Mouse (Mus musculus): ENCODE data around the gene Gm5615. TPM values are rescaled to one million over a fixed set of nuclear protein-coding genes. Genes with fewer than 3 reads are reported as not detected.

Gm5615 gene
- not detected in 2 replicates for polyA plus RNA-seq (2016; fragmentation: Nextera tagmentation; extraction: Ambion mirVana)

DNA sequence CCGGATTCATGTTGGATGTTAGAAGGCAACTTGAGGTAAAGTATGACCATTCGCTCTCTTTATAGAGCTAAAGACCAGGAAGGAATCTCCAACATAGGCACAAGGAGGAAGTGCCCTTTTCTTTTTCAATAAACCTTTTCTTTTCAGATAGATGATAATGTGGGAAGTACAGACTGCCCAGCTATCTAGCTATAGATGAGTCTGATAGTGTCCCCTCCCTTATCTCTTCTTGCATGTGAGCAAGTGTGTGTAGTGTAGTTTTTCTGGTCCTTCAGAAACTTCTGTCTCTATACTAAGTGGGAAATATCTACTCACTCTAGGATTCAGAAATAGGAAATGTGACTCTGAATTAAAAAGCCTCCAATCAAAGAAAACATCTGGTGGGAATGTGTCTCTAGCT lies at the start of gene Gm5615:
Gene Gm5615 (minus strand): TSS at position 101 of the 400 bp plus-strand sequence.
- no peaks in the 10 kb centered on the region for H3K36me3 ChIP-seq (replicated peaks)
- WGBS, result 91% methylated on average over 2 of the region's 2 CpGs
- no peak within 1 kb of the TSS for H3K4me3 ChIP-seq
- H3K4me1 ChIP-seq, result no peaks in the 10 kb centered on the region
- H3K27ac ChIP-seq, result no peak within 1 kb of the TSS
- H3K9me3 ChIP-seq, result peaks cover 17% of the 10 kb centered on the region
- no peak for DNase-seq (ENCODE audit: extremely low spot score, low spot score)
- H3K27me3 ChIP-seq (ENCODE audit: poor library complexity, severe bottlenecking), result no peaks in the 10 kb centered on the region

DNA sequence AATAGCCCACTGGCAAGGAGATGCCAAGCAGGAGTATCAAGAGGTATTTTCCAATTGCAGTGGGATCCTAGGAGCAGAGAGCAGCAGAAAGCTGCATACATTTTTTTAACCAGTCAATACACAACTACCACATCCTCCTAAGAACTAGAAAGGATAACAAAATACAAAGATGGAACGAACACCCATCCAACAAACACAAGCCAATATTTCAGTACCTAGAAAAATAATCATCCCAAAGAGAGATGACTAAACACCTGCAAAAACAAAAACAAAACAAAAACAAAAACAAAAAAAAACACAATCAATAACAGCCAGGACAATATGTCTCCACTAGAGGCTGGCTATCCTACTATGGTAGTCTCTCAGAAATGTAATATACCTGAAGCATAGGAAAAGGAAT lies 40.8 kb upstream of the Gm5615 start, which contains the start of gene Gm17689:
Gene Gm17689 (minus strand): TSS at position 101 of the 400 bp plus-strand sequence.
- WGBS, result 81% methylated on average over 1 of the region's 1 CpGs
- H3K4me1 ChIP-seq, result no peaks in the 10 kb centered on the region

DNA sequence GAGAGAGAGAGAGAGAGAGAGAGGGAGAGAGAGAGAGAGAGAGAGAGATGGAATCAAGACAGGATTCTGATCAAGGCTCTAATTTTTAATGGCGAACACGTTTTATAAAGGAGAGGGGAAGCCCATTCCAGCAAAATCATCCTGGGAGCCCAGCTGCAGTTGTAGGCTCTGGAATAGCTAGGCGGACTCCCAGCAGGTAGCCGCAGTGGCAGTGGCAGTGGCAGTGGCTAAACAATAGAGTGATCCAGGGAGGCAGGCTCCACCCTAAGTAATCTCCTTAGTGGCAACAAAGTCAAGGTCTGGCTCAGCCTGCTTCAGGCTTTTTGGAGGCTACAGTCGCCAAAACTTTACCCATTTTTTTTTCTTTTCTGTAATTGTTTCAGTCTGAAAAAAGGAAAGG lies 37.6 kb downstream of the Gm5615 start:
- Histone ChIP-seq H3K36me3 (replicated peaks) (no peaks in the 10 kb centered on the region), H3K9me3 (peaks cover 68% of the 10 kb centered on the region), H3K4me3 (no peak overlapping the region), H3K4me1 (no peaks in the 10 kb centered on the region), H3K27ac (no peak overlapping the region), H3K27me3 (ENCODE audit: poor library complexity, severe bottlenecking) (no peaks in the 10 kb centered on the region)
- 75% methylated on average over 5 of the region's 5 CpGs for WGBS
- DNase-seq (ENCODE audit: extremely low spot score, low spot score), result no peak

More for the DNA sequence above, 40.8 kb upstream of the Gm5615 start, which contains the start of gene Gm17689:
- Histone ChIP-seq H3K9me3 (peaks cover 27% of the 10 kb centered on the region), H3K27me3 (ENCODE audit: poor library complexity, severe bottlenecking) (no peaks in the 10 kb centered on the region), H3K4me3 (no peak within 1 kb of the TSS), H3K36me3 (replicated peaks) (no peaks in the 10 kb centered on the region), H3K27ac (no peak within 1 kb of the TSS)
- no peak for DNase-seq (ENCODE audit: extremely low spot score, low spot score)

DNA sequence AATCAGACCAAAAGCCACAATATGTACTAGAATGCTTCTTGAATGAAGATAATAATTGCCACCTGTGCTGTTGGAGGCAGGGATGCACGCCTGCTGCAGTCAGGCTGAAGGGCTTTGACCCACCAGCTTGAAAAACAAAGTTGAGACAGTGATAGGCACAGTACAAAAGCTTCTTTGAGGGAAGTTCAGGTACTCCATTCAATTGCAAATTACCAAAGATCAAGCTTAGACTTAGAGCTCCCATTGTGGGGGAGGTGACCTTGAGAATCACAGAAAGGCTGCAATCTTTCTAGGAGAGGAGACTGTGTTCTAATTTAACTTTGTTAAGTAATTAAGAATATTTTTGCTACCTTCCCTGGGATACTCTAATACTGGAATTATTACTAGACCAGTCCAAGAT lies 45.9 kb downstream of the Gm5615 start:
- Histone ChIP-seq H3K4me3 (no peak overlapping the region), H3K27me3 (ENCODE audit: poor library complexity, severe bottlenecking) (no peaks in the 10 kb centered on the region), H3K4me1 (no peaks in the 10 kb centered on the region), H3K27ac (no peak overlapping the region), H3K9me3 (peaks cover 36% of the 10 kb centered on the region; the same call in 1 of the 2 replicates), H3K36me3 (replicated peaks) (no peaks in the 10 kb centered on the region)
- DNase-seq (ENCODE audit: extremely low spot score, low spot score), result no peak
- 61% methylated on average over 1 of the region's 1 CpGs for WGBS

DNA sequence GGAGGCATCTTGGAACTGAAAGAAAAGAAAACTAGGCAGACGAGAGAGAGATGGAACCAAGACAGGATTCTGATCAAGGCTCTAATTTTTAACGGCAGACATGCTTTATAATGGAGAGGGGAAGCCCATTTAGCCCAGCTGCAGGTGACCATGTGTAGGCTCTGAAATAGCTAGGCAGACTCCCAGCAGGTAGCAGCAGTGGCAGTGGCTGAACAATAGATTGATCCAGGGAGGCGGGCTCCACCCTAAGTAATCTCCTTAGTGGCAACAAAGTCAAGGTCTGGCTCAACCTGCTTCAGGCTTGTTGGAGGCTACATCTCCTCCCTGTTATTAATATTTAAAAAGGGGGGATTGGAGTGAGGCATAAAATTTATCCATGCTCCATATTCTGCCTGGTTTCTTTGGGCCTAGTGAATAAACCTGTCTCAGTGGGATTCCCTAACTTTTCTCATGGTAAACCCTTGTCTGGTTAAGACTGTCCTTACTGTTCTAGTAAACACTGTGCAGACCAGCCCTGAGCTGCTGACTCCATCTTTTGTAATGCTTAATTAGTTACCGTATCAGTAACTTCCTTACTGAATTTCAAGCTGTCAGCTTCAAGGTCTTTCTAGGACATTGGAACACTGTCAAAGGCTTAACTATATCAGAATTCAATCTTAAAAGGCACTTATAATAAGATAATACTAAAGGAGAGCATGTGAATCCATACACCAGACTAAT lies 47.1 kb downstream of the Gm5615 start:
- H3K4me1 ChIP-seq, result no peaks in the 10 kb centered on the region

More for the DNA sequence above, 47.1 kb downstream of the Gm5615 start:
- Histone ChIP-seq H3K27ac (no peak overlapping the region), H3K9me3 (peaks cover 33% of the 10 kb centered on the region; the same call in 1 of the 2 replicates), H3K4me3 (no peak overlapping the region), H3K27me3 (ENCODE audit: poor library complexity, severe bottlenecking) (no peaks in the 10 kb centered on the region), H3K36me3 (replicated peaks) (no peaks in the 10 kb centered on the region)
- 84% methylated on average over 4 of the region's 4 CpGs for WGBS
- DNase-seq (ENCODE audit: extremely low spot score, low spot score), result no peak

Other genes starting within 250 kb of the Gm5615 start
- not detected in 2 replicates for gene Gm7257, start 110.1 kb downstream of the Gm5615 start, polyA plus RNA-seq (2016; fragmentation: Nextera tagmentation; extraction: Ambion mirVana)
- not detected in 2 replicates for gene Gm9513, start 66.3 kb downstream of the Gm5615 start, polyA plus RNA-seq (2016; fragmentation: Nextera tagmentation; extraction: Ambion mirVana)
- not detected in 2 replicates for gene Gm17689, start 40.7 kb upstream of the Gm5615 start, polyA plus RNA-seq (2016; fragmentation: Nextera tagmentation; extraction: Ambion mirVana)
- not detected in 2 replicates for gene A630095E13Rik, start 101.4 kb upstream of the Gm5615 start, polyA plus RNA-seq (2016; fragmentation: Nextera tagmentation; extraction: Ambion mirVana)
- not detected in 2 replicates for gene Acrv1, start 151.3 kb upstream of the Gm5615 start, polyA plus RNA-seq (2016; fragmentation: Nextera tagmentation; extraction: Ambion mirVana)
- gene Chek1, start 185.1 kb upstream of the Gm5615 start, polyA plus RNA-seq (2016; fragmentation: Nextera tagmentation; extraction: Ambion mirVana), result 65.2 and 65.6 TPM in 2 replicates
- 158 and 173 TPM in 2 replicates for gene Stt3a, start 225.7 kb upstream of the Gm5615 start, polyA plus RNA-seq (2016; fragmentation: Nextera tagmentation; extraction: Ambion mirVana)

Data from forebrain, embryonic 10.5 days (tissue).